Mouse (Mus musculus): ENCODE measurements around the gene Hoxd9. TPM values are rescaled to one million over a fixed set of nuclear protein-coding genes. Genes with fewer than 3 reads are reported as not detected.

Hoxd9 gene
- total and polyA plus RNA-seq, 3 experiments = not detected

DNA sequence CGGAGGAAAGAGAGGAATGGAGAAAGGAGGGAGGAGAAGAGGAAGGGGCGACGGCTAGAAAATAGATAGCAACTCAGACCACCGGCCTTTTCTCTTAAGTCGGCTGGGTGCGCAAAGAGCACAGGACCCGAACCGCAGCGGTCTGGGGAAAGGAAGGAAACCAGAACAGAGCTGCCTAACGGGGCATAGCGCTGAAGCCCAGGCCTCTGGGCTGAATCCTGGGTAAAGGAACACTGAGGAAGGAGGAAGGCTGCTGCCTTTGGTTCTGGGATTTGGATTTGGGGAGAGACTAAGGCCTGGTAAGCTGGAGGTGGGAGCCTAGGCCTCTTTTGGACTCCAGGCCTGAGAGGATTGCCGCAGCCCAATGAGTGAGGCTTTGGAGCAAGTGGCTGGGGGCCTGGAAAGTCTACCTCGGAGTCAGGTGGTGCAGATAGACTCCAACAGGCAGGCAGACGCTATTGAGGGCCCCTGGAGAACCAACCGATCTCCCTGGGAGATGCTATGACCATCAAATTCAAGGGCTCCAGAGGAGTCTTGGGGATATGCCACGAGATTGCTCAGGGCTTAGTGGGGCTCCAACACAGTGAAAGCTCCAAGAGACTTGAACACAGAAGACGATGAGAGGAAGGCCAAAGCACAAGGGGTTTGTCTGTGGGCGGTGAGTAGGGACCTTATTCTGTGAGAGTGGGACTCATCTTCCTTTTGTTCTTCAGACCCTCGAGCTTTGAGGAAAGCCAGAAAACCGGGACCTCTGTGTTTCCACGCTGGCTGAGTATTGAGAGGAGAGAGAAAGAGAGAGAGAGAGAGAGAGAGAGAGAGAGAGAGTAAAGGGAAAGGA lies 16.7 kb upstream of the Hoxd9 start:
- H3K9me3 ChIP-seq (replicated peaks; ENCODE audit: insufficient read depth, low read length) = no peaks in the 10 kb centered on the region
- TF ChIP-seq SIN3A (IDR thresholded peaks at IDR 0.05; ENCODE audit: low read length) = no peak
- no peak for TF ChIP-seq MXI1 (IDR thresholded peaks at IDR 0.05; ENCODE audit: low read depth, low read length)
- no peak for TF ChIP-seq SMC3 (IDR thresholded peaks at IDR 0.05; ENCODE audit: low read depth, low read length)
- TF ChIP-seq GATA1 (IDR thresholded peaks at IDR 0.05; ENCODE audit: low read depth, low read length) = no peak
- TF ChIP-seq GABPA (IDR thresholded peaks at IDR 0.05; ENCODE audit: low read depth, low read length) = no peak
- no peak for TF ChIP-seq POLR2AphosphoS5 (IDR thresholded peaks at IDR 0.05; ENCODE audit: borderline replicate concordance, low read depth, low read length)
- TF ChIP-seq RAD21 (IDR thresholded peaks at IDR 0.05; ENCODE audit: low read depth, low read length) = no peak
- no peak for TF ChIP-seq ETS1 (IDR thresholded peaks at IDR 0.05; ENCODE audit: low read depth, low read length)
- TF ChIP-seq MEF2A (IDR thresholded peaks at IDR 0.05; ENCODE audit: extremely low read depth, insufficient replicate concordance, low read depth, low read length, poor library complexity, severe bottlenecking) = no peak
- TF ChIP-seq CTCF (IDR thresholded peaks at IDR 0.05 in 2 of 3, conservative IDR thresholded peaks at IDR 0.05 in 1 of 3; ENCODE audit: control insufficient read depth in 1 of 3, insufficient read depth in 1 of 3, low read depth in 2 of 3, low read length in 3 of 3, poor library complexity in 1 of 3, severe bottlenecking in 1 of 3) = no peak
- TF ChIP-seq CHD2 (IDR thresholded peaks at IDR 0.05; ENCODE audit: low read length) = no peak
- TF ChIP-seq CHD1 (IDR thresholded peaks at IDR 0.05; ENCODE audit: low read depth, low read length) = no peak
- TF ChIP-seq KAT2A (conservative IDR thresholded peaks at IDR 0.05; ENCODE audit: low read depth, low read length) = no peak
- no peak for TF ChIP-seq USF1 (IDR thresholded peaks at IDR 0.05; ENCODE audit: low read depth, low read length)
- TF ChIP-seq UBTF (IDR thresholded peaks at IDR 0.05; ENCODE audit: borderline replicate concordance, insufficient read depth, low read depth, low read length) = no peak
- no peak for TF ChIP-seq NELFE (IDR thresholded peaks at IDR 0.05; ENCODE audit: low read depth, low read length)
- TF ChIP-seq MYC (IDR thresholded peaks at IDR 0.05; ENCODE audit: low read depth, low read length) = no peak
- TF ChIP-seq ZKSCAN1 (IDR thresholded peaks at IDR 0.05; ENCODE audit: low read depth, low read length) = no peak
- TF ChIP-seq JUND (IDR thresholded peaks at IDR 0.05; ENCODE audit: low read depth, low read length) = no peak
- no peak overlapping the region for H3K9ac ChIP-seq (ENCODE audit: control insufficient read depth, low read depth, low read length, poor library complexity, severe bottlenecking)
- no peaks in the 10 kb centered on the region for H3K4me1 ChIP-seq (ENCODE audit: control insufficient read depth in 1 of 2, insufficient read depth in 2 of 2, low read length in 2 of 2)
- H3K4me3 ChIP-seq (ENCODE audit: control insufficient read depth in 1 of 2, insufficient read depth in 1 of 2, low read depth in 2 of 2, low read length in 2 of 2) = no peak overlapping the region
- H3K27ac ChIP-seq (ENCODE audit: control insufficient read depth, low read depth, low read length) = no peak overlapping the region
- no peaks in the 10 kb centered on the region for H3K36me3 ChIP-seq (ENCODE audit: control insufficient read depth in 1 of 2, insufficient read depth in 2 of 2, low read length in 2 of 2)
- no peak for DNase-seq (ENCODE audit: low read depth, low spot score)
- no peaks in the 10 kb centered on the region for H3K79me2 ChIP-seq (ENCODE audit: control insufficient read depth, insufficient read depth, low read length, poor library complexity)
- peaks cover 2 to 5% of the 10 kb centered on the region in 2 experiments; a peak in 3 of 4 replicates for H3K27me3 ChIP-seq (ENCODE audit: control insufficient read depth in 1 of 2, insufficient read depth in 2 of 2, low read length in 2 of 2)
